Mouse (Mus musculus): ENCODE data around the gene Ripk3. TPM values are rescaled to one million over a fixed set of nuclear protein-coding genes. Genes with fewer than 3 reads are reported as not detected.

Ripk3 gene
- 17.3 and 30.9 TPM in 2 replicates for total RNA-seq (2017)

DNA sequence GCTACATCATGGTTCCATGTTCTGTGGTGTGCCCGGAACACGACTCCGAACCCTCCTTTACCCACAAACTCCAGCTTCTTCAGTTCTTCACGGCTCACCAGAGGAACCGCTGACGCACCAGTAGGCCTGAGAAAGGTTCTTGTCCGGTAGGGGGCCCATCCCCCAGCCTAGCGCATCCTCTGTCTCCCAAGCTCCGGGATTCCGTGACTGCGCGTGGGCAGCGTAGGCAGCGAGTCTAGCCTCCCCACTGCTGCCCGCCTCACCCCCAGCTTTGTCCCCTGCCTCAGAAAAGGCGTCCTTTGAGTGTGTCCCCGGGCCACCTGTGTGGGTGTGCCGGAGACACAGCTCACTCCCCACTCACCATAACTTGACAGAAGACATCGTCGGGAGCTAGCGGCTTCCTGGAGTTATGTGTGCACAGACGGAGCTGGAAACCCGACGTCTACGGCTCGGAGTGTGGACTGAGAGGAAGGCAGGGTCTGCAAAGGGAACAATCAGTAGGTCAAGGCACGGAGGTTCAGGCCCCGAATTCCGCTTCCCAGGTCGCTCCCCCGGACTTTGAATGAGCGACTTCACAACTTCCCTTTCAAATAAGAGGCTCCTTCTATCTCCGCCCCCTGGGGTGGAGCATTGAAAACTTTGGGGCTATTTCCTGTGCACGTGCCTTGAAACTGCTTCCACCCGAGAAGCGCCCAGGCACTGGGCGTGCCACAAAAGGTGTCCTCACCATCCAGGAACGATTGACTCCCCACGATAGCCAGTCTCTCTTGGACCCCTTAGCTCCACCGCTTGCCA lies at the start of gene Ripk3:
Gene Ripk3, minus strand, starts transcription at position 610 of the 795 bp plus-strand sequence.
- peak; percentile 56 for ATAC-seq (ENCODE audit: extremely low read depth, insufficient number of reproducible peaks, low FRiP score, poor library complexity, severe bottlenecking)

DNA sequence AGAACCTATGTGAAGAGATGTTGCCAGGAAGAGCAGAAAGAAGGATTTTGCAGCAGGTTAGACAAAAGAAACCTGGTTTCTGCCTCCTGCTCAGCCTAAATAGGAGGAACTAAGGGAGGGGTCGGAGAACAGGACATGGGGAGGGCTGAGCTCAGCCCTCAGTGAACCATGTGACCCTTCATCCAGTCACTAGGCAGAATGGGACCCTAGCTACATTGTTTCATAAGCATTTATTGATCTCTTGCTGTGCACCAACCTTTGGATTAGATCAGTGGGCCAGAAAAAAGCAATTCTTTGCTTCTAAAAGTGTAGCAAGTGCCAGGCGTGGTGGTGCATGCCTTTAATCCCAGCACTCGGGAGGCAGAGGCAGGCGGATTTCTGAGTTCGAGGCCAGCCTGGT lies 49.6 kb upstream of the Ripk3 start:
- ATAC-seq (ENCODE audit: extremely low read depth, insufficient number of reproducible peaks, low FRiP score, poor library complexity, severe bottlenecking): no peak

DNA sequence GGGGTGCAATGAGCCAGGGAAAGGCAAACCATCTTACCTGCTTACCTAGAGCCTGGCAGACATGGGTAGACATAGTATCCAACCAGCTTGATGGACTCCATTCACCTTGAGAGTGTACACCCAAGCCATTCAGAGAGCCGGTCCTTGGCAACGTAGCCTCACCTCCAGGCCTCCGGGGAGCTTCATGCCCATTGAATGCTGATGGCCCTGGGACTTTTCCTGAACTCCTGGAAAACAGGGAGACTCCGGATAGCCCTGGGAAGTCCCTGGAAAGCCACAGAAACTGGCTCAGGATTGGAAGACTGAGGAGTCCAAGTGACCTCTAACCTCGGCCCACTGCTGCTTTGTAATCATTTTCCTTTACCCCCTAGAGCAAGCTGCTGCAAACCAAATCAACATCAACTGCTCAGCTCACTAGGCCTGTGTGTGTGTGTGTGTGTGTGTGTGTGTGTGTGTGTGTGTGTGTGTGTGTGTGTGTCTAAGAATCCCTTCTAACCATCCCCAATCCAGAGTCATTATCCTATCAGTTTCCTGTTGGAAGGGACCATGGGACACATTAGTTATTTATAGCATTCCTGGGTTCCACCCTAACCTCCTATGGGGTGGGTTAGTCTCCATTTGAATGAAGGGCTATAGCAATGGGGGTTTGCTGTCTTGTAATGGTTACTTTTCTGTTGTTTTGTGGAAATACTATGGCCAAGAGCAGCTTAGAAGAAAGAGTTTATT lies 46.3 kb upstream of the Ripk3 start:
- no peak for ATAC-seq (ENCODE audit: extremely low read depth, insufficient number of reproducible peaks, low FRiP score, poor library complexity, severe bottlenecking)

DNA sequence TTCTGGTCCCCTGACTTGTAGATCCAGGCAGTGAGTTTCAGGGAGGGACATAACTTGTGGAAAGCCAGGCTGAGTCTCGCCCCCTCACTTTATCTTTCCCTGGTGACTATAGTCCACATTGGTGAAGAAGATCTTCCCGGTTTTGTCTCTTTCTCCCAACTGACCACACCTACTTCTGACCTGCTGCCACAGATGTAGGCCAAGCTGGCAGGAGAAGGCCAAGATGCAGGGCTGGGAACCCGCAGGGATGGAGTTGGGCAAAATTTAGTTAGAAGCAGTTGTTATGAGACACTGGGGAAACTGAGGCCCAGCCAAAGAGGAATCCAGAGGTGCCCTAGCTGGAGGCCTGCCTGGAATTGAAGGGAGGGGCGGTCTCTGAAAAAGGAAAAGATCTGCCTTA lies 44.5 kb upstream of the Ripk3 start:
- no peak for ATAC-seq (ENCODE audit: extremely low read depth, insufficient number of reproducible peaks, low FRiP score, poor library complexity, severe bottlenecking)

DNA sequence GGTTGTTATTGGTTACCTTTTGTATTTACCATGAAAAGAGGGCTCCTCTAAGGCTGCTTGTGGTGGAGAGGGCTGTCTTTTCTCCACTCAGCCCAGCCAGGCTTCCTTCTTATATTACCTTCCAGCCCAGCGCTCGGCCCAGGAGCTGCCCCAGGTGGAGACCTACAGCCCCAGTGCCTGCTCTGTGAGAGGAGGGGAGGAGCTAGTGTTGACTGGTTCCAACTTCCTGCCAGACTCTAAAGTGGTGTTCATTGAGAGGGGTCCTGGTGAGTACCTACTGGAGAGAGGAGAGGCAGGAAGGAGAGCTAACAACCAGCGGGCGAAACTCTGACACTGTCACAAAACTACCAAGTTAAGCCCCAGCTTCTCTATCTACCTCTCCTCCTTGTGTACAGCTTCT lies 41.7 kb upstream of the Ripk3 start:
- no peak for ATAC-seq (ENCODE audit: extremely low read depth, insufficient number of reproducible peaks, low FRiP score, poor library complexity, severe bottlenecking)

DNA sequence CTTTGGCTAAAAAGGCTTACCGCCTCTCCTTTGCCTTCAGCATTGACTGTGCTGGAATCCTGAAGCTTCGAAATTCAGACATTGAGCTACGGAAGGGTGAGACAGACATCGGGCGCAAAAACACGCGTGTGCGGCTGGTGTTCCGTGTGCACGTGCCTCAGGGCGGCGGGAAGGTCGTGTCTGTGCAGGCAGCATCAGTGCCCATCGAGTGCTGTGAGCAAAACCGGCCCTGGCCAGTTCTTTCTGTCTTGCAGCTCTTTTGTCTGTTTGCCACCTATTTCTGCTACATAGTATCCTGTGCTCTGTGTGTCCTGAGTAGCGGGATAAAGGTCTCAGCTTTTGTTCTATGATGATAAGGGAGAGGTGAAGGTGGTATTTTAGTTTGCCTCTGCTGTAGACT lies 41.2 kb upstream of the Ripk3 start:
- no peak for ATAC-seq (ENCODE audit: extremely low read depth, insufficient number of reproducible peaks, low FRiP score, poor library complexity, severe bottlenecking)

DNA sequence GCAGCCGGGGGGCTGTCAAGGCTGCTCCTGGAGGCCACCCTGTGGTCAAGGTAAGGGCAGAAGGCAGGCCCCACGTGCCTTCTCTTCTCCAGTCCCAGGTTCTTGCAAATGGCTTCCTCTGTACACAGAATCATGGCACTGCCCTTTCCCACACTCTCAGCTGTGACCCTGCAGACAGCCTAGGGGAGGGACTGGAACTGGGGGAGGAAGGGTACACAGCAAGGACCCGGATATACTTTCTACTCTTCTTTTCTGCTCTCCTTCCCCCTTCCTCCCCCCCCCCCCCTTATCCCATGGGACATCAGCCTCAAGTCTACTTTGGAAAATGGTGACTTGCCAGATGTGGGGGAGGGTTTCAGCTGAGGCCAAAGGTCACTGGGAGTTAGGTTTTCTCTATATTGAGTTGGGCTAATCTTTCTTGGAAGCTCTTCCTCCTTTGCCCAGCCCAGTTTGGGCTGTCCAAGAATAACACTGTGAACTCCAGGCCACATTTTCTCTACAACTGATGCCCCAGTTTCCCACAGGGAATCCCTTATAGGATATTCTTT lies 40.1 kb upstream of the Ripk3 start:
- ATAC-seq (ENCODE audit: extremely low read depth, insufficient number of reproducible peaks, low FRiP score, poor library complexity, severe bottlenecking): no peak

DNA sequence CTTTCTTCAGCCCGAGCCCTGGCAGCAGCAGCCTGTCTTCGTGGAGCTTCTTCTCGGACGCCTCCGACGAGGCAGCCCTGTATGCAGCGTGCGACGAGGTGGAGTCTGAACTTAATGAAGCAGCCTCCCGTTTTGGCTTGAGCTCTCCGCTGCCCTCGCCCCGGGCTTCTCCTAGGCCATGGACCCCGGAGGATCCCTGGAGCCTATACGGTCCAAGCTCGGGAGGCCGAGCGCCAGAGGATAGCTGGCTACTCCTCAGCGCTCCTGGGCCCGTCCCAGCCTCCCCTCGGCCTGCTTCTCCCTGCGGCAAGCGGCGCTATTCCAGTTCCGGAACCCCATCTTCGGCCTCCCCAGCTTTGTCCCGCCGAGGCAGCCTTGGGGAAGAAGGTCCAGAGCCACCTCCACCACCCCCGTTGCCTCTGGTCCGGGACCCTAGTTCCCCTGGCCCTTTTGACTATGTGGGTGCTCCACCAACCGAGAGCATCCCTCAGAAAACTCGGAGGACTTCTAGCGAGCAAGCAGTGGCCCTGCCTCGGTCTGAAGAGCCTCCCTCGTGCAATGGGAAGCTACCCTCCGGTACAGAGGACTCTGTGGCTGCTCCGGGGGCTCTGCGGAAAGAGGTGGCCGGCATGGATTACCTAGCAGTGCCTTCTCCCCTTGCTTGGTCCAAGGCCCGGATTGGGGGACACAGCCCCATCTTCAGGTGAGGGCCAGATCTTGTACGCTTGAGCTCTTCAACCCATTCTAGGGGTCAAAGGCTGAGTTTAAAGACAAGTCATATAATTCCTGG lies 38.1 kb upstream of the Ripk3 start:
- ATAC-seq (ENCODE audit: extremely low read depth, insufficient number of reproducible peaks, low FRiP score, poor library complexity, severe bottlenecking): no peak

DNA sequence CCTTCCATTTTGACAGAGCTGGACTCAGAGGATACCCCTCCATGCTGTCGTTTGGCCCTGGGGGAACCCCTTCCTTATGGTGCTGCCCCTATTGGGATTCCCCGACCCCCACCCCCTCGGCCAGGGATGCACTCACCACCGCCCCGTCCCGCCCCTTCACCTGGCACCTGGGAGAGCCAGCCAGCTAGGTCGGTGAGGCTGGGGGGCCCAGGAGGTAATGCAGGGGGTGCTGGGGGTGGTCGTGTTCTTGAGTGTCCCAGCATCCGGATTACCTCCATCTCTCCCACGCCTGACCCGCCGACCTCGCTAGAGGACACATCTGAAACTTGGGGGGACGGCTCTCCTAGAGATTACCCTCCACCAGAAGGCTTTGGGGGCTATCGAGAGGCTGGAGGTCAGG lies 37.5 kb upstream of the Ripk3 start:
- no peak for ATAC-seq (ENCODE audit: extremely low read depth, insufficient number of reproducible peaks, low FRiP score, poor library complexity, severe bottlenecking)

DNA sequence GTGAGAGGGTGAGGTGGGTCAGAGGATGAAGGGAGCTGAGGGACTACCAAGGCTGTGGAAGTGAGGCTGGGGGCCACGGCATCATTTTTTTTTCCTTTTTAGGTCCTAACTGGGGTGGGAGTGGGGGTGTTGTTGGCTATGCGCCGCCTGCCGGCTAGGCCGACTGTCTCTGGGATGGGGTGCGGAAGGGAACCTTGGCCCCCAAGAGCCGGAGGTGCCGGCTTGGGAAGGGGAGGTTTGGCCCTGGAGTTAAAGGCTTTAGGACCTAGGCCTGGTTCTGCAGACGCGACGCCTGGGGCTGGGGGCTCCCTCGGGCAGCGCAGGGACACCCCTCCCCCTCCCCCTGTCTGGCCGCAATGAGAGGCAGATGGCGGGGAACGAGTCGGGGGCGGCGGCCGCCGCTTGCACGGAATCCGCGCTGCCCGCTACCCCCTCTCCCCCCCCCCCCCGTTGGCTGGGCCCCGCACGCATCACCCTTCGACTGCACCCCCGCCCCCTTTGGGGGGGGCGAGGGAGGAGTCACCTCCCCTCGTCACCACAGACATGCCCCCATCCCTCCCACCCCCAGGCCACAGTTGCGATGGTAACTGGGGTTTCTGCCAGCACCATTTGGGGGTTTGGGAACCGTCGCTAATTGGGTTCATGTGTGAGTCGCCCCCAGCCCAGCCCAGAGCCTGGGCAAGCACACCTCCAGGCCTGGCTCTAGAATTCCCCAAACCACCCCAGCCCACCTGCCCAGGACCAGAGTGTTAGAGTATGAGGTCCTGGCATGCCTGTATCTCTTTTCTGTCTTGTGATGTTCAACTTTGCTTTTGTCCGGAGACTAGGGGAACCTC lies 36.8 kb upstream of the Ripk3 start:
- no peak for ATAC-seq (ENCODE audit: extremely low read depth, insufficient number of reproducible peaks, low FRiP score, poor library complexity, severe bottlenecking)

DNA sequence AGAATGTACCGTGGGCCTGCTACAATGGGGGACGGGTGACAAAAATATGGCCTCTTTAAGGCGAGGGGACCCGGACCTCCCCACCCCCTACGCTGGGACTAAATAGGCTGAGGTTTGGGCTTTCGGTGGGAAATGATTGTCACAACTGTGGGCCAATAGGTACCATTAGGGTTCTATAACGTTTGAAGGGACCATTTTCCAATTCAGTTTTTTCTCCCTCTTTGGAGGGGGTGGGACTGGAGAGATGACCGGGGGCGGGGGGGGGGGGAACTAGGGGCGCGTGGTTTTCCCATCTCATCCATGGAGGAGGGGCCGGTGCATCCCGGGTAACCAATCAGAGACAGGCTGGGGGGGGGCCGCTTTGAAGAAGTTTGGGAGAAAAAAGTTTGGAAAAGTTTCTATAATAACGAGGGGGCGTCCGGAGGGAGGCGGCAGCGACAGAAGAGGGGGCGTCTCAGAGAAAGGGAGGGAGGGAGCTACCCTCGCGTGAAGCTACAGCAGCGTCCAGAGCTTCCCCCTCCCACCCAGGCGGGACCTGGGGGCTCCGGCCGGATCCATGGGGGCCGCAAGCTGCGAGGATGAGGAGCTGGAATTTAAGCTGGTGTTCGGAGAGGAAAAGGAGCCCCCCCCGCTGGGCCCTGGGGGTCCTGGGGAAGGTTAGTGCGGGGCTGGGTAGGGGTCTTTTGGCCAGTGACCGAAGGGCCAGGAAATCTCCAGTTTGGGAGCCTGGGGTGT lies 36.0 kb upstream of the Ripk3 start:
- no peak for ATAC-seq (ENCODE audit: extremely low read depth, insufficient number of reproducible peaks, low FRiP score, poor library complexity, severe bottlenecking)

DNA sequence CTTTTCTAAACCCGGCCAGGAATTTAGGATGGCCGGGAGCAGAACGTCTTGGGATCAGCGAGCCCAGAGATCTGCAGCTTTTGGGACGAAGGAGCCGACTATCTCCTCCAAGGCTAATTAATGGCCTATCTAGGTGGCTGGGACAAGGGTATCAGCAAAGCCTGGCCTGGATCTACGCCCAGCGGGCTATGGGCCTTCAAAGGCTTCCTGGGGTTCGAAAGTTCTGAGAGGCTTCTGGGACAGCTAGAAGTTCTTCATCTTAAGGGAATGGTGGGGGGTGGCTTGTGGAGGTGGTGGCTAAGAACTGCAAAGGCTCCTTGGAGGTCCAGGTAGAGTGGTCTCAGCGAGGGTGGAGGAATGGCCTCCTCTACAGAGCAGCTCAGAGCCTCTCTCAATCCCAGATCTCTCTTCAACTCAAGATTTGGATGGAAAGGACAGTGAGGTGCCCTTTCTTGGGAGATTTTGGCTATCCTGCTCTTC lies 35.4 kb upstream of the Ripk3 start:
- ATAC-seq (ENCODE audit: extremely low read depth, insufficient number of reproducible peaks, low FRiP score, poor library complexity, severe bottlenecking): no peak

DNA sequence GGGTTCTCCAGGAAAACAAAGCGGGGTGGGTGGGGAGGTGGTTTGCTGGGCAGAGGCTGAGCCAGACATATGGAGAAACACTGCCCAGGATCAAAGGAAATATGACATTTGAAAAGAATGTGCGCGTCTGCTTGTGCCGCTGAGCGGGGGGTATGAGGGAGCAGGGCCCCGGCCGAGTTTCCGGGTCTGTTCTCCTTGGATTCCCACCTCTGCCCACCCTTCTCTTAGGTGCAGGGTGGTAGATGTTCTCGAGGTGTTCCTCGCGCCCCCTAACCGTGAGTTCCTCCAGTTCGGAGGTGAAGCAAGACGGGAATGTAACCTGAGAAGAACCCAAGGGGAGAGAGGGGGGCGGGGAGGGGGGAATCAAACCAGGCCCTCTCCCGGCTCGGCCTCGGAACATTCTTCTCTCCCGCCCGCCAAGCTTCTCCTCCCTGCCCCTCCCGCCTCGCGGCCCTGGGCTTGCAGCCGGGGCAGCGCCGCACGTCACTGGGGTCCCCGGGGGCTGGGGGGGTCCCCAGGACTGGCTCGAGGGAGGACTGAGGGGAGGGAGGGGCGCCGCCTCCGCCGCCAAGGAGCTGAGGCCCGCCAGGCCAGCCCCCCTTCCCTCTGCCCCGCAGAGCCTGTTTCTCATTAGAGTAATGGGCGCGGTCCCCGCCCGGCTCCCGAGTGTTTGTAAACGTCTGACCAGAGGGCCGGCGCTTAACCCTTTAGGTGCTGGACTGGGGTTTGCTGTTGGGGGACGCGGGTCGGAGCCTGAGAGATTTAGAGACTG lies 34.5 kb upstream of the Ripk3 start, which contains the start of gene Nfatc4:
Gene Nfatc4, plus strand, starts transcription at position 154 of the 772 bp plus-strand sequence.
- ATAC-seq (ENCODE audit: extremely low read depth, insufficient number of reproducible peaks, low FRiP score, poor library complexity, severe bottlenecking): no peak

DNA sequence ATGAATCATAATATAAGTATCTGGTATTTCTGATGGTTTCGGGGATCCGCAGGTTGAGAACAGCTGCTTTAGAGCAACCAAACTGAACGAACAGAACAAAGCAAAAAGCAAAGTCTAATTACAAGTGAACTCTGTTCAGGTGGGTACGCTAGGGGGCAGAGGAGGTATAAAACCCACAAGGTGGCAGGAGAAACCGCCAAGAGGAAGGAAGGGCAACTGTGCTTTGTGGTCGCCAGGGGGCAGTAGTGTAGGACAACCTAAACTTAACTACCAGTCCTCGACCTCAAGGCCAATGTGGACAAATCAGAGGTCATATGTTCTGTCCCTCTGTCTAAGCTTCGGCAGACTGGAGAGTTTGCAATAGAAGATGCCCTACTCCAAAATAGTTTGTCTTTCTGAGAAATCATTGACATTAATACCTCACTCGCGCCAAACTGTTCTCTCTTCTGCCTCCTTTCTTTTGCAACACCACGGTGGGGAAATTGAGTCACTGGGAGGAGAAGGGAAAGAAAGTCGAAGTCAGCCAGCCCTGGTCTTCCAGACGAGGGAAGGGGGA lies 33.8 kb upstream of the Ripk3 start:
- peak; percentile 81 for ATAC-seq (ENCODE audit: extremely low read depth, insufficient number of reproducible peaks, low FRiP score, poor library complexity, severe bottlenecking)

DNA sequence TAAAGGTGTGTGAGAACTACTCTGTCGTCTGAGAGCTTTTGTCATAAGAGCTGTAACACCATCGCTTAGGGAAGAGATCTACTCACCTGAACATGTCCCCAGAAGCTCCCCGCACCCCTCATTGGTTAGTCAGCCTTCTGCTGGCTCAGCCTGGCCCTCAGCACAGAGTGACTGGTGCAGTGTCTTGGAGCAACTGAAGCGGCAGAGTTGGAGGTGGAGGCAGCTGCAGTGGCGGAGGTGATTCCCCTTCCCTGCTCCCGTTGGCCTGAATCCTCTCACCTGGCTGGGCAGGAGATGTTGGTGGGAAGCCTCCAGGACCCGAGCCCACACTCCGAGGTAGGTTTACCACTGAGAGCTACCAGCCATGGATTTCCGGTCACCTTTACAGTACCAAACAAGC lies 31.9 kb upstream of the Ripk3 start:
- no peak for ATAC-seq (ENCODE audit: extremely low read depth, insufficient number of reproducible peaks, low FRiP score, poor library complexity, severe bottlenecking)

DNA sequence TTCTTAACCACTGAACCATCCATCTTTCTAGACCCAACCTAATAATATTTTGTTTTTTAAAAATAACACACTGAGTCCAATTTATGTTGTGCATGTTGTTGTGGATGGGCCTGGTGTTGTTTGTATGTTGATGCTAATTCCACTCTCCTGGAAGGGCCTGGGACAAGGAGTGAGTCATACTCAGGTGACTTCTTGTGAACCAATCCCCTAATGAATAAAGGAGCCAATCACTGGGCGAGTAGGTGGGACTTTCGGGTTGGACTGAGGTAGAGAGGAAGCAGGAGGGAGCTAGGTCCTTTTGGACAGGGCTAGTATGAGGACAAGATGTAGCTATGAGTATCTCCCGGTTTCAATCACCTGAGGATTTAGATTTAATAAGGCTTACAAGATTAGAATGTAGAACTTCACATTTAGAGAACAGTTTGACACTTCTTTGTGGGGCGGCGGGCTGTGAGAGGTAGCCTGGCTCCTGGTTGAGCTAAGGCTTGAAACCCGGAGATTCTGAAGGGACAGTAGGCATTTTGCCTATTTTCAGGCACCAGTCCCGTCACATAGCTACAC lies 31.3 kb upstream of the Ripk3 start:
- ATAC-seq (ENCODE audit: extremely low read depth, insufficient number of reproducible peaks, low FRiP score, poor library complexity, severe bottlenecking): no peak
